Comparison of ENCODE assay signal across 8 mouse cellular contexts in genomic region chr17:57060231-57060801, GRCm38 (mm10). TPM values are rescaled to one million over a fixed set of nuclear protein-coding genes. Genes with fewer than 3 reads are reported as not detected.
DNase-seq lines count a peak whose midpoint lies in the region; ATAC-seq lines count a peak whose summit lies in the region.

No protein-coding gene starts in this region.

- ATAC-seq in megakaryocyte progenitor cell, adult 5-6 weeks (replicated peaks; ENCODE audit: poor library complexity) = peak; percentile 85

- peak; percentile 63 for DNase-seq in adipocyte (ENCODE audit: low spot score)
- peak; percentile 96 for DNase-seq in embryo, embryonic 10 days (ENCODE audit: low spot score)
- DNase-seq in gastrocnemius, postnatal 10 days = peak; percentile 88
- peak; percentile 99 for DNase-seq in induced T-regulatory cell, adult 2 months (ENCODE audit: low read depth)
- DNase-seq in left cerebral cortex, adult 9 months (ENCODE audit: low spot score in 2 of 2) = peak; percentile 94 to 97
- peak; percentile 95 for DNase-seq in right cerebral cortex, postnatal 14 days
- DNase-seq in urinary bladder, postnatal 36 days (ENCODE audit: low spot score in 2 of 2) = peak; percentile 94

RNA-seq across cellular contexts. Expression of gene Slc25a23, which starts 0.7 kb away (rescaled TPM):
- 10 to 100 TPM; 42.1 to 50.9 TPM for total RNA-seq in gastrocnemius, postnatal 10 days (2021)
- 10.9 and 13.4 TPM in 2 replicates for total RNA-seq in megakaryocyte progenitor cell, adult 5-6 weeks (2015)
- total RNA-seq in megakaryocyte progenitor cell, adult 5-6 weeks (2017) = 1.6 and 2.0 TPM in 2 replicates

RNA-seq across cellular contexts. Expression of gene Crb3, which starts 1.4 kb away (rescaled TPM):
- total RNA-seq in gastrocnemius, postnatal 10 days (2021) = under 1 TPM; 0.54 to 0.81 TPM
- not detected in 2 replicates for total RNA-seq in megakaryocyte progenitor cell, adult 5-6 weeks (2015)
- not detected in 2 replicates for total RNA-seq in megakaryocyte progenitor cell, adult 5-6 weeks (2017)

RNA-seq across cellular contexts. Expression of gene Dennd1c, which starts 18.0 kb away (rescaled TPM):
- total RNA-seq in gastrocnemius, postnatal 10 days (2021) = under 1 TPM; 0.52 to 0.79 TPM
- total RNA-seq in megakaryocyte progenitor cell, adult 5-6 weeks (2015) = 7.6 and 11.5 TPM in 2 replicates
- 3.5 and 8.8 TPM in 2 replicates for total RNA-seq in megakaryocyte progenitor cell, adult 5-6 weeks (2017)

RNA-seq across cellular contexts. Expression of gene Slc25a41, which starts 18.9 kb away (rescaled TPM):
- not detected for total RNA-seq in gastrocnemius, postnatal 10 days (2021)
- total RNA-seq in megakaryocyte progenitor cell, adult 5-6 weeks (2015) = not detected in 2 replicates
- total RNA-seq in megakaryocyte progenitor cell, adult 5-6 weeks (2017) = not detected in 2 replicates

RNA-seq across cellular contexts. Expression of gene Tubb4a, which starts 27.3 kb away (rescaled TPM):
- 1 to 10 TPM; 4.2 to 4.6 TPM for total RNA-seq in gastrocnemius, postnatal 10 days (2021)
- not detected in 2 replicates for total RNA-seq in megakaryocyte progenitor cell, adult 5-6 weeks (2015)
- total RNA-seq in megakaryocyte progenitor cell, adult 5-6 weeks (2017) = 0.12 TPM in 1 of 2 replicates, not detected in the other

Comparison
In these comparisons a context has a peak if more than half of its experiments do, and no peak if none do; other contexts are left out.
1. Peak in every context shown above with its lines: DNase-seq and ATAC-seq.